Mouse (Mus musculus): Measurements from ENCODE around the gene Alg9. TPM values are rescaled to one million over a fixed set of nuclear protein-coding genes. Genes with fewer than 3 reads are reported as not detected.

Alg9 gene
- polyA plus RNA-seq, 1 experiment, result 17.6 TPM

DNA sequence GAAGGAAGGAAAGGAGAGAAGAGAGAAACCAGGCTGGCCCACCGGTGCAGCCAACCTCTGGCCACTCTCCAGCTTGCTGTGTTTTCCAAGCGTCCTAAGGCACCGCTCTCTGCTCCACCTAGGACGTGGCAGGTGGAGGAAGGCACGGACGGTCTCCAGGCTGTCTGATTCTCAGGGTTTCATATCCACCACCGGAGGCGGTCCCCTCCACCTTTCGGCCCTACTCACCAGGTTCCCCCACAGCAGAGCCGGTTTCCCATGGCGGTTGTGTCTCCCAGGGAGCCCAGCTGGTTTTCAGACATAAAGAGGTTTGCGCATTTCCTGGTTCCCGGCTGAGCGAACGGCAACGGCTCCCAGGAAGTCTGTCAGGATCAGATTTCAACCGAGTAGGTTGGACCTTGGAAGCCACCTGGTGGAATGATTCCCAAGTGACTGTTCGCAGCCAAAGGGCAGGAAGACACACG is 28.6 kb upstream of the Alg9 start, which contains the start of gene 2310030G06Rik:
TSS of gene 2310030G06Rik (minus strand) at position 323 of the 464 bp plus-strand sequence.
- Histone ChIP-seq H3K36me3 (ENCODE audit: control insufficient read depth, insufficient read depth, low read length) (0 out of 2 replicates have a peak, but pooled peaks cover 1% of the 10 kb centered on the region), H3K4me1 (ENCODE audit: control insufficient read depth, insufficient read depth, insufficient read length, low read length) (peaks cover 5% of the 10 kb centered on the region; the same call in 1 of the 2 replicates), H3K4me3 (ENCODE audit: low read depth, low read length) (peak within 1 kb of the TSS; percentile 92), H3K27me3 (ENCODE audit: control insufficient read depth, insufficient read depth, low read length) (no peaks in the 10 kb centered on the region), H3K27ac (ENCODE audit: insufficient read depth, low read depth, low read length) (peak within 1 kb of the TSS; percentile 98)
- TF ChIP-seq POLR2A (IDR thresholded peaks at IDR 0.05; ENCODE audit: low read depth, low read length), result peak; percentile 66; the same call in 1 of the 2 replicates
- TF ChIP-seq CTCF (IDR thresholded peaks at IDR 0.05; ENCODE audit: extremely low read depth, insufficient read length, insufficient replicate concordance, low read depth, low read length), result peak; percentile 35; the same call in 1 of the 2 replicates
- WGBS, result 5% methylated on average over 19 of the region's 19 CpGs

DNA sequence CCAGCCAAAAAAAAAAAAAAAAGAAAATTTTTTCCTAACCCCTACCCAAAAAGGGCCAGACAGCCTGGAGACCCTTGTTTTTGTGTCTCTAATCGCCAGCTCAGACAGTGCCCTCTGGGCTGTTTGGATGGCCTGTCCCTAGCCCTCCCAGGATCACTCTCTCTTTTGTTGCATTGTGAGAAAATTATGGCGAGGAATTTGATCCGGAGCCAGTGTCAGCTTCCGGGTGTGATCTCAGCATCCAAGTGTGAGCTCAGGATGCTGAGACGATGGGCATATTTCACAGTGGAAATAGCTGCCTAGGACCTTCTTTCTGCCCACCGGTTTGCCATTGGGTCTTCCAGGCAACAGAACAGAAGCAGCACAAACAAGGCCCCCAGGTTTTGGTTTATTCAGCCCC is 24.1 kb upstream of the Alg9 start:
- Histone ChIP-seq H3K4me3 (ENCODE audit: low read depth, low read length) (no peak overlapping the region), H3K36me3 (ENCODE audit: control insufficient read depth, insufficient read depth, low read length) (no peaks in the 10 kb centered on the region), H3K27ac (ENCODE audit: insufficient read depth, low read depth, low read length) (no peak overlapping the region), H3K27me3 (ENCODE audit: control insufficient read depth, insufficient read depth, low read length) (0 out of 2 replicates have a peak, but pooled peaks cover 3% of the 10 kb centered on the region), H3K4me1 (ENCODE audit: control insufficient read depth, insufficient read depth, insufficient read length, low read length) (peaks cover 2% of the 10 kb centered on the region; the same call in 1 of the 2 replicates)
- WGBS, result 80% methylated on average over 6 of the region's 6 CpGs
- no peak for TF ChIP-seq CTCF (IDR thresholded peaks at IDR 0.05; ENCODE audit: extremely low read depth, insufficient read length, insufficient replicate concordance, low read depth, low read length)
- TF ChIP-seq POLR2A (IDR thresholded peaks at IDR 0.05; ENCODE audit: low read depth, low read length), result no peak

DNA sequence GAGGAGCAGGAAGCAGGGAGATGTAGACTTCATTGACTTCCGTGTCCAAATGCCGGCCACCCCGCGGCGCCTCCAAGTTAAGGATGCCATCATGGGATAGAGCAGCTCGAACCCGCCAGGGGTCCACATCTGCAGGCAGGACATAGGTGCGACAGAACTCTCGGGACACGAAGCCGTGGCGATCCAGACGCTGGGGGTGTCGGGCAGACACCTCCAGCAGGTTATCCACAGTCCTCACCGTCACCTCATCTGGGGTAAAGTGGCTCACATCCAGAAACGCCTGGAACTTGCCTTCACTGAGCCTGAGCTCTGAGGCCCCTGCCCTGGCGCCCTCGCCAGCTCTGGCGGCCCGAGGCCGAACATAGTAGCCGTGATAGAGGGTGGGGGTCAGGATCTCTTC is 23.5 kb upstream of the Alg9 start, which contains the start of gene Cryab:
TSS of gene Cryab (plus strand) at position 3 of the 400 bp plus-strand sequence.
- Histone ChIP-seq H3K4me1 (ENCODE audit: control insufficient read depth, insufficient read depth, insufficient read length, low read length) (peaks cover 2% of the 10 kb centered on the region; the same call in 1 of the 2 replicates), H3K27ac (ENCODE audit: insufficient read depth, low read depth, low read length) (peak within 1 kb of the TSS; percentile 55; the same call in 1 of the 2 replicates), H3K4me3 (ENCODE audit: low read depth, low read length) (peak within 1 kb of the TSS; percentile 37), H3K36me3 (ENCODE audit: control insufficient read depth, insufficient read depth, low read length) (no peaks in the 10 kb centered on the region), H3K27me3 (ENCODE audit: control insufficient read depth, insufficient read depth, low read length) (0 out of 2 replicates have a peak, but pooled peaks cover 3% of the 10 kb centered on the region)
- no peak for TF ChIP-seq POLR2A (IDR thresholded peaks at IDR 0.05; ENCODE audit: low read depth, low read length)
- no peak for TF ChIP-seq CTCF (IDR thresholded peaks at IDR 0.05; ENCODE audit: extremely low read depth, insufficient read length, insufficient replicate concordance, low read depth, low read length)
- 80% methylated on average over 22 of the region's 22 CpGs for WGBS

DNA sequence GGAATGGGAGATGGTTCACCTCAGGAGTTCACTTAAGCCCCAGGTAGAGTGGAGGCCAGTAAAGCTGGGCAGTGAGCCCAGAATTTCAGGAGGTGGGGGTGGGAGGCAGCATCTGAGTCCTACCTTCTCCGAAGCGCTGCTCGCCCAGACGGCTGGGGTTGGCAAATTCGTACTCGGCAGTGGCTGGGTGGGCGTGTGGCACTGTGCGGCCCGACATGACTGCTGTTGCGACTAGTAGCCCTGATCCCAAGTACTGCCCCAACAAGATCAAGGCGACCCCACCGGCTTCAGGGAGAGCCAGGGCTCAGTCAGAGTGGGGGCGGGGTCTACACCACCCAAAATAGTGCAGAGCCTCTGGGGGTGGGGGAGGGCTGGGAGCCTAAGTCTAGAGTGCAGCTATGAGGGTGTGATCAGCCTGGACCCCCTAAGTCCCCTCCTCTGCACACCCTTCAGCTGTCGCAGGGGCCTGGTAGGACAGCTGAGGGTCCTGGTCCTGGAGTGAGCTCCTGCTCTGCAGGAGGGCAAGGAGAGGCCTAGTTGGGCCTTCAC is 22.7 kb upstream of the Alg9 start, which contains the start of gene Hspb2:
TSS of gene Hspb2 (minus strand) at position 301 of the 549 bp plus-strand sequence.
- H3K36me3 ChIP-seq (ENCODE audit: control insufficient read depth, insufficient read depth, low read length), result no peaks in the 10 kb centered on the region
- H3K4me3 ChIP-seq (ENCODE audit: low read depth, low read length), result peak within 1 kb of the TSS; percentile 54
- H3K27me3 ChIP-seq (ENCODE audit: control insufficient read depth, insufficient read depth, low read length), result 0 out of 2 replicates have a peak, but pooled peaks cover 3% of the 10 kb centered on the region
- TF ChIP-seq POLR2A (IDR thresholded peaks at IDR 0.05; ENCODE audit: low read depth, low read length) (no peak), CTCF (IDR thresholded peaks at IDR 0.05; ENCODE audit: extremely low read depth, insufficient read length, insufficient replicate concordance, low read depth, low read length) (no peak)
- 80% methylated on average over 14 of the region's 14 CpGs for WGBS
- H3K4me1 ChIP-seq (ENCODE audit: control insufficient read depth, insufficient read depth, insufficient read length, low read length), result no peaks in the 10 kb centered on the region
- peak within 1 kb of the TSS; percentile 55 for H3K27ac ChIP-seq (ENCODE audit: insufficient read depth, low read depth, low read length)

DNA sequence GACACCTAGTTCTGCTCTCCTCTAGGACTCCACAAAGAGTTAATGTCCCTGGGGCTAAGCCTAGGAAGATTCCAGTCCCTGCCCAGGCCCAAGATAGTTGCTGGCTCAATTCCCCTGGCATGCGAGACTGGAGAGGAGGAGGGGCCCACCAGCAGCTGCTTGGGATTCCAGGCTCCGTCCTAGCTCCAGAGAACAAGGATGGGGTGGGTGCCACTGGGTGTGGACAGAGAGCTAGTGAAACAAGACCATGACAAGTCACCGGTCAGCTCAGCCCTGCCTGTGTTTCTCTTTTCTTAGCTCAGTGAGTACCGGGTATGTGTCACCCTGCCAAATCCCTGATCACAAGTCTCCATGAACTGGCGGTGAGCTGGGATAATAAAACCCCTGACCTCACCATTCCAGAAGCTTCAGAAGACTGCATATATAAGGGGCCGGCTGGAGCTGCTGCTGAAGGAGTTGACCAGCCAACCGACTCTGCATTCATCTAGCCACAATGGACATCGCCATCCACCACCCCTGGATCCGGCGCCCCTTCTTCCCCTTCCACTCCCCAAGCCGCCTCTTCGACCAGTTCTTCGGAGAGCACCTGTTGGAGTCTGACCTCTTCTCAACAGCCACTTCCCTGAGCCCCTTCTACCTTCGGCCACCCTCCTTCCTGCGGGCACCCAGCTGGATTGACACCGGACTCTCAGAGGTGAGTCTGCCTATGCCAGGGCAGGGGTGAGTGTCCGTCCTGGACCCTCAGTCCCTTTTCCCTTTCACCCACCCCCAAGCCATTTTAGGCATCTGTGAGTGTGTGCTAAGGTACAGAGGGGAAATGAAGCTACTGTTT is 21.8 kb upstream of the Alg9 start:
- H3K27me3 ChIP-seq (ENCODE audit: control insufficient read depth, insufficient read depth, low read length), result 0 out of 2 replicates have a peak, but pooled peaks cover 3% of the 10 kb centered on the region
- peak overlapping the region; percentile 54 for H3K4me3 ChIP-seq (ENCODE audit: low read depth, low read length)
- H3K27ac ChIP-seq (ENCODE audit: insufficient read depth, low read depth, low read length), result peak overlapping the region; percentile 44
- no peaks in the 10 kb centered on the region for H3K4me1 ChIP-seq (ENCODE audit: control insufficient read depth, insufficient read depth, insufficient read length, low read length)
- TF ChIP-seq POLR2A (IDR thresholded peaks at IDR 0.05; ENCODE audit: low read depth, low read length), result no peak
- WGBS, result 48% methylated on average over 17 of the region's 17 CpGs
- H3K36me3 ChIP-seq (ENCODE audit: control insufficient read depth, insufficient read depth, low read length), result no peaks in the 10 kb centered on the region

DNA sequence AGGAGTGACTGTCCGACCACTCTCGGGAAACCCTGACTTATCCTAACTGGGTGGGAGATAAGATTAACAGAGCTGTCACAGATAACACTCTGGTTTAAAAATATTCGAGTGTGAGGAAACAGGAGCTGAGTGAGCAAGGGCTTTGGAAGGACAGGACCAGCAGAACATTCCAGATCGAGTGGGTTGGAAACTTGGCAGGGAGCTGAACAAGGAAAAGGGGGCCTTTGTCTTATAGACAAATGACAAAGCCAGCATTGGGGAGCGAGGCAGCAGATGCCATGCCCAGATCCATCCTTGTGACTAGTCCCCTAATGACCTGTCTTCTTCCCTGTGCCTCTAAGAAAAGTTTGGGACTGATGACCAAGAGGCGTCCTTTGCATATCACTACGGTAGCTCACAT is 20.9 kb upstream of the Alg9 start:
- 37% methylated on average over 7 of the region's 7 CpGs for WGBS
- H3K4me3 ChIP-seq (ENCODE audit: low read depth, low read length), result peak overlapping the region; percentile 3; the same call in 1 of the 2 replicates

More for the DNA sequence above, 20.9 kb upstream of the Alg9 start:
- no peaks in the 10 kb centered on the region for H3K36me3 ChIP-seq (ENCODE audit: control insufficient read depth, insufficient read depth, low read length)
- H3K4me1 ChIP-seq (ENCODE audit: control insufficient read depth, insufficient read depth, insufficient read length, low read length), result no peaks in the 10 kb centered on the region
- no peak overlapping the region for H3K27ac ChIP-seq (ENCODE audit: insufficient read depth, low read depth, low read length)
- no peak for TF ChIP-seq CTCF (IDR thresholded peaks at IDR 0.05; ENCODE audit: extremely low read depth, insufficient read length, insufficient replicate concordance, low read depth, low read length)
- TF ChIP-seq POLR2A (IDR thresholded peaks at IDR 0.05; ENCODE audit: low read depth, low read length), result no peak
- H3K27me3 ChIP-seq (ENCODE audit: control insufficient read depth, insufficient read depth, low read length), result 0 out of 2 replicates have a peak, but pooled peaks cover 3% of the 10 kb centered on the region
